Mouse (Mus musculus) embryonic facial prominence, embryonic 10.5 days (tissue): ENCODE measurements around the gene Elmo1. TPM values are rescaled to one million over a fixed set of nuclear protein-coding genes. Genes with fewer than 3 reads are reported as not detected.
A peak's percentile ranks its signal among the peaks of the same experiment; 100 is the strongest.

ENCODE experiments used
- DNase-seq: peaks from one replicate; pipeline ENCODE4 v3.0.0-alpha.2; 2017; ENCODE audit warnings: low spot score
- H3K27ac ChIP-seq: fragments of 300-500 bp; sonication (generic); replicated peaks from 2 replicates; pipeline ENCODE4 v1.5.1; 2016; ENCODE audit warnings: mild to moderate bottlenecking
- H3K27me3 ChIP-seq: fragments of 300-500 bp; sonication (generic); replicated peaks from 2 replicates; pipeline ENCODE4 v1.6.1; 2016; ENCODE audit warnings: low read depth, mild to moderate bottlenecking; ENCODE audit not compliant: poor library complexity, severe bottlenecking
- H3K36me3 ChIP-seq: fragments of 300-500 bp; sonication (generic); replicated peaks from 2 replicates; pipeline ENCODE4 v1.6.1; 2016; ENCODE audit warnings: mild to moderate bottlenecking, moderate library complexity
- H3K4me1 ChIP-seq: fragments of 300-500 bp; sonication (generic); 2 replicates; pipeline ENCODE4 v1.6.1; 2016
- H3K4me3 ChIP-seq: fragments of 300-500 bp; sonication (generic); 2 replicates; pipeline ENCODE4 v1.5.1; 2016; ENCODE audit warnings: mild to moderate bottlenecking, moderate library complexity
- H3K9me3 ChIP-seq: fragments of 300-500 bp; sonication (generic); 2 replicates; pipeline ENCODE4 v1.6.1; 2016; ENCODE audit warnings: mild to moderate bottlenecking
- WGBS: fragments of 180-500 bp; shearing (Covaris S2); methylation state at CpG from one replicate; pipeline ENCODE4 v1.1.7; 2016; 5-methylcytosine and 5-hydroxymethylcytosine counted together
- polyA plus RNA-seq: library from polyadenylated mRNA; unstranded; fragments of >200 nt; fragmentation: Nextera tagmentation; extraction: Ambion mirVana; gene quantifications from 2 replicates; pipeline ENCODE4 v1.2.1, GENCODE M21; 2016

Elmo1 gene
- polyA plus RNA-seq, 1 experiment from 2014 or later, result 9.0 TPM

- H3K4me1 ChIP-seq, result no peaks in the 10 kb centered on the region
- H3K9me3 ChIP-seq, result no peaks in the 10 kb centered on the region
- 90% methylated on average over 11 of the region's 11 CpGs for WGBS
- H3K27me3 ChIP-seq, result no peaks in the 10 kb centered on the region
- H3K36me3 ChIP-seq, result no peaks in the 10 kb centered on the region
- H3K27ac ChIP-seq, result no peak overlapping the region
- DNase-seq, result no peak
- H3K4me3 ChIP-seq, result no peak overlapping the region
These were observed 59.9 kb downstream of the Elmo1 start for GRCm38 (mm10) chr13:20150130-20150835.

DNA sequence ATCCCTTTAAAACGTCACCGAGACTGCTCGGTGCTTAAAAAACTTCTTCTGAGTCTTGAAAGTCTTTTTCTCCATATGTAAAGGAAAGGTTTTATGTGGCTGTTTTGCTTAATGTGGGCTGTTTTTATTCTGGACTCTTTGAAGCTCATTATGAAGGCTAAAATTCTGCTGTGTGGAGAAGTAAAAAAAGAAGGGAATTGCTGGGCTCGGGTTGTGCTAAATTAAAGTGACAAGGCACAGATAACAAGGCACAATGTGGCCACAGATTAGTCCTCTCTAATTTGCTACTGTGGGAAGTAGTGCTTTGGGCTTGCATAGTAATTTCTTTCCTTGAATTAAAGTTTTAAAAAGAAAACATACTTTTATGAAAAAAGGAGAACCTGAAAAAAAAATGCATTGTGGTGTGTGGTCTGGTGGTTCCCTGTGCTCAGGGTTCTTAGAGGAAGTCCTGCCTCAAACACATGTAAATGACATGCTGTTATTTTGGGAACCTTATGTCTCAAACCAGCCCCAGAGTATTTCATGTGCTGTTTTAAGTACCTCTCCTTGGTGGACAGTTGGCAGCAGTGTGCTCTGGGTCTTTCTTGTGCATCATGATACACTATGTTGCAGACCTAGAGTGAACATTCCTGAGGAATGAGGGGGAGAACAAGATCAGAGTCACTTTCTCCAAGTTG lies 61.0 kb downstream of the Elmo1 start:
- Histone ChIP-seq H3K4me3 (no peak overlapping the region), H3K4me1 (no peaks in the 10 kb centered on the region), H3K27me3 (no peaks in the 10 kb centered on the region), H3K9me3 (no peaks in the 10 kb centered on the region), H3K36me3 (no peaks in the 10 kb centered on the region), H3K27ac (no peak overlapping the region)
- DNase-seq, result no peak
- WGBS, result 65% methylated on average over 4 of the region's 4 CpGs

DNA sequence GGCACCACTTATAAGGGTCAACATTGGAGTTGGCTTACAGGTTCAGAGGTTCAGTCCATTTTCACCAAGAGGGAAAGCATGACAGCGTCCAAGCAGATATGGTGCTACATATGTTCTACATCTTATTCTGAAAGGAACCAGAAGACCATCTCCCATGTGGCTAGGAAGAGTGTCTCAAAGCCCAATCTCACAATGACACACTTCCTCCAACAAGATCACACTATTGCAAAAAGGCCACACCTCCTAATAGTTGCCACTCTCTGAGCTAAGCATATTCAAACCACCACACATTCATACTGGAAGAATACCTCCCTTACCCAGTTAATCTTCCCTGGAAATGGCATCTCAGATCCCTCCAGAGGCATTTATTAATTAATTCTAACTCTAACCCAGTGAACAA lies 66.7 kb downstream of the Elmo1 start:
- Histone ChIP-seq H3K27ac (no peak overlapping the region), H3K9me3 (no peaks in the 10 kb centered on the region), H3K4me3 (no peak overlapping the region), H3K27me3 (no peaks in the 10 kb centered on the region), H3K36me3 (no peaks in the 10 kb centered on the region), H3K4me1 (no peaks in the 10 kb centered on the region)
- 91% methylated on average over 1 of the region's 1 CpGs for WGBS
- no peak for DNase-seq

GRCm38 (mm10) chr13:20157529-20157928 lies 67.1 kb downstream of the Elmo1 start:
- 89% methylated on average over 5 of the region's 5 CpGs for WGBS
- no peaks in the 10 kb centered on the region for H3K27me3 ChIP-seq
- no peak overlapping the region for H3K4me3 ChIP-seq
- H3K9me3 ChIP-seq, result no peaks in the 10 kb centered on the region
- DNase-seq, result no peak
- no peak overlapping the region for H3K27ac ChIP-seq
- no peaks in the 10 kb centered on the region for H3K36me3 ChIP-seq
- H3K4me1 ChIP-seq, result no peaks in the 10 kb centered on the region

- no peak for DNase-seq
- H3K4me3 ChIP-seq, result no peak overlapping the region
- no peak overlapping the region for H3K27ac ChIP-seq
- no peaks in the 10 kb centered on the region for H3K4me1 ChIP-seq
- H3K27me3 ChIP-seq, result no peaks in the 10 kb centered on the region
- no peaks in the 10 kb centered on the region for H3K36me3 ChIP-seq
- WGBS, result 79% methylated on average over 10 of the region's 10 CpGs
- H3K9me3 ChIP-seq, result no peaks in the 10 kb centered on the region
These were observed 73.1 kb downstream of the Elmo1 start for GRCm38 (mm10) chr13:20163339-20163954.

GRCm38 (mm10) chr13:20164837-20165236 lies 74.4 kb downstream of the Elmo1 start:
- DNase-seq, result no peak
- H3K4me3 ChIP-seq, result no peak overlapping the region
- H3K36me3 ChIP-seq, result no peaks in the 10 kb centered on the region
- no peak overlapping the region for H3K27ac ChIP-seq
- WGBS, result 81% methylated on average over 2 of the region's 2 CpGs
- H3K27me3 ChIP-seq, result no peaks in the 10 kb centered on the region
- no peaks in the 10 kb centered on the region for H3K4me1 ChIP-seq
- H3K9me3 ChIP-seq, result no peaks in the 10 kb centered on the region

GRCm38 (mm10) chr13:20173987-20174654 lies 83.7 kb downstream of the Elmo1 start:
- H3K4me3 ChIP-seq, result no peak overlapping the region
- H3K36me3 ChIP-seq, result no peaks in the 10 kb centered on the region
- no peak overlapping the region for H3K27ac ChIP-seq
- 32% methylated on average over 10 of the region's 10 CpGs for WGBS
- H3K4me1 ChIP-seq, result peaks cover 5% of the 10 kb centered on the region; the same call in 1 of the 2 replicates
- H3K9me3 ChIP-seq, result no peaks in the 10 kb centered on the region
- no peak for DNase-seq
- H3K27me3 ChIP-seq, result no peaks in the 10 kb centered on the region

GRCm38 (mm10) chr13:20174655-20175280 lies 84.4 kb downstream of the Elmo1 start:
- Histone ChIP-seq H3K27me3 (no peaks in the 10 kb centered on the region), H3K4me1 (peaks cover 5% of the 10 kb centered on the region; the same call in 1 of the 2 replicates), H3K27ac (no peak overlapping the region; the same call in 1 of the 2 replicates), H3K36me3 (no peaks in the 10 kb centered on the region), H3K9me3 (no peaks in the 10 kb centered on the region), H3K4me3 (no peak overlapping the region)
- DNase-seq, result no peak
- 68% methylated on average over 3 of the region's 3 CpGs for WGBS

DNA sequence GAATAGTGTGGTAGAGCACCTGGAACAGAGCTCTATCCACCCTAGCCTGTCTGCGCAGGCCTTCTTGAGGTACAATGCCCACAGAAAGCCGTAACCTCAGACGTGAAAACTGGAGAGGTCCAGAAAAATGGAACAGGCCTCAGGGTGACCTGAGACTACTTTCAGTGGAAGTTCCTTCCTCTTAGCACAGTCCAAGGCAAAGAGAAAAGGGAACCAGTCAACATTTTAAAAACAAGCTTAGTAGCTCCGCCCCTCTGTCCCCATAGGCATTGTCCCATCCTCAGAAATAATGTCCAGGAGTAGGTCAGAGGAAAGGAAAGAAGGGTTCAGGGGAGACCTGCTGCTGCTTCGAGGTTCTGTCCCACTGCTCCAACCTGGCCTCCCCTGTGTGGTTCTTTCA lies 90.3 kb downstream of the Elmo1 start:
- WGBS, result 89% methylated on average over 5 of the region's 5 CpGs
- Histone ChIP-seq H3K27me3 (no peaks in the 10 kb centered on the region), H3K9me3 (no peaks in the 10 kb centered on the region), H3K4me3 (no peak overlapping the region), H3K4me1 (peaks cover 21% of the 10 kb centered on the region), H3K27ac (no peak overlapping the region), H3K36me3 (no peaks in the 10 kb centered on the region)
- no peak for DNase-seq

DNA sequence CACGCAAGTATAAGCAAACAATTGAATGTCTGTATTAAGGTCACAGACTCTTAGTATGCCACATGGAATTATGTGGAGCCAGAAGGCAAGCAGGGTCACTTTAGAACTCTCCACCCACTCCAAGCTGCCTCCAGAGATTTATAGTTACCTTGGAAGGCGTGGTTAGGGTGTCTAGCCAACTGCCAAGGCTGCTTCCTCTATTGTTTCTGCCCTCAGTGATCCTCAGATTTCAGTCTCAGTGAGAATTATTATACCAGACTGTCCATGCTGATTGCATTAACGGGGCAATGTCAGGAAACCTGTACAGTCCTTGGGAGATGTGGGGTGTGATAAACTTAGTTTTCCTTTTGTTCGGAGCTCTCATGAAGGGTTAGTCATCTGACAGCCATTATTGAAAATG lies 90.9 kb downstream of the Elmo1 start:
- Histone ChIP-seq H3K27me3 (no peaks in the 10 kb centered on the region), H3K9me3 (no peaks in the 10 kb centered on the region), H3K4me1 (peaks cover 21% of the 10 kb centered on the region), H3K27ac (no peak overlapping the region), H3K36me3 (no peaks in the 10 kb centered on the region), H3K4me3 (no peak overlapping the region)
- DNase-seq, result no peak
- WGBS, result 80% methylated on average over 4 of the region's 4 CpGs

GRCm38 (mm10) chr13:20182239-20182825 lies 91.9 kb downstream of the Elmo1 start:
- Histone ChIP-seq H3K27ac (peak overlapping the region; percentile 45), H3K4me1 (peaks cover 21% of the 10 kb centered on the region), H3K4me3 (no peak overlapping the region), H3K36me3 (no peaks in the 10 kb centered on the region), H3K9me3 (no peaks in the 10 kb centered on the region), H3K27me3 (no peaks in the 10 kb centered on the region)
- peak; percentile 29 for DNase-seq
- WGBS, result 35% methylated on average over 6 of the region's 6 CpGs
